Mouse (Mus musculus) neural tube, embryonic 11.5 days (tissue): ENCODE data around the gene Ell. TPM values are rescaled to one million over a fixed set of nuclear protein-coding genes. Genes with fewer than 3 reads are reported as not detected.

ENCODE experiments used
- ATAC-seq: fragments of 200-750 bp; cut with Nextera tagmentation; 2 replicates; pipeline ENCODE4 v1.8.0; 2017; ENCODE audit warnings: moderate number of reproducible peaks, mild to moderate bottlenecking, moderate TSS enrichment, moderate library complexity; ENCODE audit not compliant: insufficient read depth, low FRiP score, low TSS enrichment
- DNase-seq: peaks from one replicate; pipeline ENCODE4 v3.0.0-alpha.2; 2015; ENCODE audit warnings: low spot score
- H3K27ac ChIP-seq: fragments of 300-500 bp; sonication (generic); 2 replicates; pipeline ENCODE4 v1.5.1; 2014; ENCODE audit warnings: low read depth, mild to moderate bottlenecking, low read length
- H3K27me3 ChIP-seq: fragments of 300-500 bp; sonication (generic); 2 replicates; pipeline ENCODE4 v1.6.1; 2014; ENCODE audit warnings: mild to moderate bottlenecking, low read length, mixed read lengths; ENCODE audit not compliant: control insufficient read depth, insufficient read depth
- H3K36me3 ChIP-seq: fragments of 300-500 bp; sonication (generic); 2 replicates; pipeline ENCODE4 v1.6.1; 2014; ENCODE audit warnings: mild to moderate bottlenecking, low read length, moderate library complexity, mixed read lengths; ENCODE audit not compliant: control insufficient read depth, insufficient read depth
- H3K4me1 ChIP-seq: fragments of 300-500 bp; sonication (generic); 2 replicates; pipeline ENCODE4 v1.6.1; 2014; ENCODE audit warnings: low read length, mixed read lengths; ENCODE audit not compliant: control insufficient read depth, insufficient read depth
- H3K4me2 ChIP-seq: fragments of 300-500 bp; sonication (generic); 2 replicates; pipeline ENCODE4 v1.6.1; 2014; ENCODE audit warnings: low read depth, mild to moderate bottlenecking, moderate library complexity
- H3K4me3 ChIP-seq: fragments of 300-500 bp; sonication (generic); 2 replicates; pipeline ENCODE4 v1.5.1; 2014; ENCODE audit warnings: low read depth, low read length
- H3K9ac ChIP-seq: fragments of 300-500 bp; sonication (generic); 2 replicates; pipeline ENCODE4 v1.6.1; 2014; ENCODE audit warnings: mild to moderate bottlenecking, low read length
- H3K9me3 ChIP-seq: fragments of 300-500 bp; sonication (generic); 2 replicates; pipeline ENCODE4 v1.6.1; 2016; ENCODE audit warnings: low read length; ENCODE audit not compliant: control insufficient read depth
- WGBS: fragments of 180-500 bp; shearing (Covaris S2); extraction: QIAGEN DNeasy Blood & Tissue Kit; methylation state at CpG from one replicate; pipeline ENCODE4 v1.1.7; 2014; 5-methylcytosine and 5-hydroxymethylcytosine counted together
- polyA plus RNA-seq: library from polyadenylated mRNA; unstranded; fragments of >200 nt; fragmentation: Nextera tagmentation; extraction: Ambion mirVana; gene quantifications from 2 replicates; pipeline ENCODE4 v1.2.1, GENCODE M21; 2014

Ell gene
- polyA plus RNA-seq, 1 experiment from 2014 or later, result 18.8 TPM

GRCm38 (mm10) chr8:70529299-70529698 lies 10.0 kb upstream of the Ell start:
- Histone ChIP-seq H3K27ac (no peak overlapping the region), H3K9me3 (no peaks in the 10 kb centered on the region), H3K4me1 (peaks cover 11% of the 10 kb centered on the region; the same call in 1 of the 2 replicates), H3K27me3 (no peaks in the 10 kb centered on the region), H3K36me3 (peaks cover 7% of the 10 kb centered on the region), H3K9ac (no peak overlapping the region), H3K4me2 (no peak overlapping the region), H3K4me3 (0 out of 2 replicates have a peak overlapping the region, but pooled peaks have one; percentile 10)
- 86% methylated on average over 5 of the region's 5 CpGs for WGBS
- ATAC-seq, result no peak
- no peak for DNase-seq

DNA sequence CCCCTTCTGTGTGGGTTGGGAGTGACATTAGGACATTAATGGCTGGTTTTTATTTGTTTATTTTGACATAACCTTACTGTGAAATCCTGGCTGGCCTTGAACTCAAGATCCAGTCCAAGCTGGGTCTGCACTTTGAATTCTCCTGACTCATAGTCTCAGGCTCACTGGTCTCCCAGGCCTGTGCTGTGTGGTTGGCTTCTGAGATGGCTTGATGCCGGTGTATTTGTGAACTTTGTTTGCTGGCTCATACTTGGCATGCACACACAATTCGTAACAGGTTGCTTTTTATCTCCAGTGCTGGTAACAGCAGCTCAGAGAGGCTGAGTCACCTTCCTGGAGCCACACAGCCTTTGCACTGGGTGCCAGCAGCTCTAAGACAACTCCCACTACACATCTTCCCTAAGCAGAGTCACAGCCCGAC lies 9.5 kb upstream of the Ell start:
- ATAC-seq (no peak), DNase-seq (no peak)
- H3K4me2 ChIP-seq, result no peak overlapping the region
- peaks cover 7% of the 10 kb centered on the region for H3K36me3 ChIP-seq
- 0 out of 2 replicates have a peak overlapping the region, but pooled peaks have one; percentile 10 for H3K4me3 ChIP-seq
- WGBS, result 94% methylated on average over 3 of the region's 3 CpGs
- H3K27ac ChIP-seq, result no peak overlapping the region
- no peaks in the 10 kb centered on the region for H3K9me3 ChIP-seq
- H3K4me1 ChIP-seq, result peaks cover 11% of the 10 kb centered on the region; the same call in 1 of the 2 replicates
- no peaks in the 10 kb centered on the region for H3K27me3 ChIP-seq
- no peak overlapping the region for H3K9ac ChIP-seq

DNA sequence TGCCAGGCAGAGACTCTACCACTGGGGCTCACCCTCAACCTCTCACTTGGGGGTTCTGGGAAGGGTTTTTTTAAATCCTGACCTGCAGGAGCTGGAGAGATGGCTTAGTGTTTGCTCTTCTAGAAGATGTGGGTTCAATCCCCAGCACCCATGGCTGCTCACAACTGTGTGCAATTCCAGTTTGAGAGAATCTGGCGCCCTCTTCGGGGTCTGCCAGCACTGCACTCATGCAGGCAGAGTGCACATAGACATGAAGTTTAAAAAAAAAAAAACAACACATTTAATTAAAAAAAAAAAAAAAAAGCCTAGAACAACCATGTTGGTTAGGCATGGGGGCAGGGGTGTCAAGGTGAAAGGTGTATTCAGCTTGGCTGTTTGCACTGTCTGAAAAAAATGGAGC lies 8.9 kb upstream of the Ell start:
- no peaks in the 10 kb centered on the region for H3K9me3 ChIP-seq
- H3K36me3 ChIP-seq, result peaks cover 7% of the 10 kb centered on the region
- DNase-seq, result no peak
- 93% methylated on average over 2 of the region's 2 CpGs for WGBS
- peaks cover 11% of the 10 kb centered on the region; the same call in 1 of the 2 replicates for H3K4me1 ChIP-seq
- no peak overlapping the region for H3K27ac ChIP-seq
- ATAC-seq, result no peak
- H3K9ac ChIP-seq, result no peak overlapping the region
- no peaks in the 10 kb centered on the region for H3K27me3 ChIP-seq
- H3K4me2 ChIP-seq, result no peak overlapping the region
- H3K4me3 ChIP-seq, result no peak overlapping the region

GRCm38 (mm10) chr8:70534281-70534680 lies 5.0 kb upstream of the Ell start:
- H3K36me3 ChIP-seq, result peaks cover 20% of the 10 kb centered on the region
- no peak overlapping the region for H3K27ac ChIP-seq
- ATAC-seq, result no peak

GRCm38 (mm10) chr8:70535221-70535620 lies 4.0 kb upstream of the Ell start:
- peaks cover 16% of the 10 kb centered on the region for H3K36me3 ChIP-seq
- no peak overlapping the region for H3K4me2 ChIP-seq
- WGBS, result 95% methylated on average over 3 of the region's 3 CpGs

More at GRCm38 (mm10) chr8:70534281-70534680, 5.0 kb upstream of the Ell start:
- Histone ChIP-seq H3K9me3 (no peaks in the 10 kb centered on the region), H3K4me2 (no peak overlapping the region), H3K9ac (no peak overlapping the region), H3K4me3 (no peak overlapping the region), H3K27me3 (no peaks in the 10 kb centered on the region), H3K4me1 (peaks cover 3% of the 10 kb centered on the region; the same call in 1 of the 2 replicates)
- 97% methylated on average over 12 of the region's 12 CpGs for WGBS
- DNase-seq, result no peak

DNA sequence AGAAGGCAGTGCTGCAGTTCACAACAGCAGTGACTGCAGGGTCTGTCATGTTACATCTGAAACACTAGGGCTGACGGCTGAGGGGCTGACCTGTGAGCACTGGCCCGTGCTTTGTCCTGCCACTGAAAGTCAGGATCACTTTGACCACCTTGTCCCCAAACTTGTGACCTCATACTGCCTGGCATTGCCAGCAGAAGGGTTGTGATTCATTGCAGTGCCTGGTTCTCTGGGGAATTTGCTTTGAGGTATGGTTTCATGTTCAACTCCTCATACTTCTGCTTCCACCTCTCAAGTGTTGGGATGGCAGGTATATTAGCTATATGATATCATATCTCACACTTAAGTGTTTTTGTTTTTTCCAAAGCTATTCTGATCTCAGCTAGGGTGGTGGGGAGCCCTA lies 3.6 kb upstream of the Ell start:
- H3K27ac ChIP-seq, result no peak overlapping the region
- WGBS, result 100% methylated on average over 2 of the region's 2 CpGs
- H3K27me3 ChIP-seq, result no peaks in the 10 kb centered on the region
- no peak overlapping the region; the same call in 1 of the 2 replicates for H3K4me3 ChIP-seq
- no peak for ATAC-seq
- H3K36me3 ChIP-seq, result peaks cover 16% of the 10 kb centered on the region
- peaks cover 9% of the 10 kb centered on the region for H3K4me1 ChIP-seq
- no peak overlapping the region for H3K4me2 ChIP-seq
- H3K9ac ChIP-seq, result no peak overlapping the region
- no peak for DNase-seq
- no peaks in the 10 kb centered on the region for H3K9me3 ChIP-seq

More at GRCm38 (mm10) chr8:70535221-70535620, 4.0 kb upstream of the Ell start:
- Histone ChIP-seq H3K9ac (no peak overlapping the region), H3K4me3 (no peak overlapping the region), H3K9me3 (no peaks in the 10 kb centered on the region), H3K27ac (no peak overlapping the region), H3K4me1 (peaks cover 6% of the 10 kb centered on the region), H3K27me3 (no peaks in the 10 kb centered on the region)
- ATAC-seq, result no peak
- no peak for DNase-seq

DNA sequence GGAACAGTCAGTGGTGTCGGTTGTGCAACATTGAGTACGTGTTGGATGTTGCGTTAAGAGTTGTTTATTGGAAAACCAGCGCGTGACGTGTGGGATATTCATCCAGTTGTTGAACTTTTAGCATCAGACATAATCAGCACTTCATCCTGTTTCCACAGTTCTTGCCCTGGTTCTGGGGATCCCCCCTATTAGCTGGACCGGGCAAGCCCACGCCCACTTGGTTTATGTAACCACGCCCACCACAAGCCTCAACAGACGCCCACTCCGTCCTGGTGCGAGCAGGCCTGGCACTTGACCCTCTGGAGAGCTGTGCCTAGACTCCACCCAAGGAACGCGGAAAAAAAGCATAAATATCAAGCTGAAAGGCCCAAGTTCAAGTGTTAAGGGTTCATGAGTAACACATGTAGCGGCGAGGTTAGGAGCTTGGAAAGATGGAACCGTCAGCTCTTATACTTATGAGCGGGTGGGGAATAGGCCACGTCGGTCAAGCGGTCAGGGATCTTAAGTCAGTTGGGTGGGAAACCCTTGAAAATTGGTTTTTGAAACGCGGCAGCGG lies 1.2 kb upstream of the Ell start:
- Histone ChIP-seq H3K4me3 (peak overlapping the region; percentile 71), H3K4me2 (peak overlapping the region; percentile 80), H3K27ac (peak overlapping the region; percentile 58; the same call in 1 of the 2 replicates), H3K9ac (no peak overlapping the region; the same call in 1 of the 2 replicates), H3K36me3 (peaks cover 12% of the 10 kb centered on the region), H3K27me3 (no peaks in the 10 kb centered on the region), H3K9me3 (no peaks in the 10 kb centered on the region), H3K4me1 (peaks cover 13% of the 10 kb centered on the region)
- 15% methylated on average over 24 of the region's 24 CpGs for WGBS
- DNase-seq, result peak; percentile 46
- ATAC-seq, result peak; percentile 22

DNA sequence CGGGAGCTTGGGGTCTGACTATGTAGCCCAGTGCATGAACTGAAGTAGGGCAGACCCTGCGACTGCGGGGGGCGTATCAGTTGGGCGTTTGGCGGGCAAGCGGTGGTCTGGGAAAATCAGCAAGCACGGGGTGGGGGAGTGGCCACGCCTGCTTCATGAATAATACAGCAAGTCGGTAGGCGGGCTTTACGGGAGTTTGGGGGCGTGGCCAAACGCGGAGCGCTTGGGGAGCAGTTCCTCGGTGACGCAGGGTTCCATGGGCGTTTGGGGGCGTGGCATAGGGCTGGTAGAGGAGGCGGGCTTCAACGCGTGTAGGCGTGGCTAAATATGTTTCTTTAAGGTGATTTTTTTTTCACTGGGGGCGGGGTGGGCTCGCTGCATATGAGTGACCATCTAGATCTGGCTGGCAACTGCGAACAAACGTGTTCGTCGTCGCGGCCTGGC lies 602 bp upstream of the Ell start:
- no peaks in the 10 kb centered on the region for H3K27me3 ChIP-seq
- under 1% methylated on average over 32 of the region's 32 CpGs for WGBS
- peak; percentile 81 for ATAC-seq
- peak overlapping the region; percentile 80 for H3K4me2 ChIP-seq
- peak; percentile 100 for DNase-seq
- H3K4me3 ChIP-seq, result peak overlapping the region; percentile 71
- peak overlapping the region; percentile 2; the same call in 1 of the 2 replicates for H3K9ac ChIP-seq
- H3K27ac ChIP-seq, result peak overlapping the region; percentile 82
- H3K4me1 ChIP-seq, result peaks cover 13% of the 10 kb centered on the region
- H3K36me3 ChIP-seq, result peaks cover 12% of the 10 kb centered on the region
- no peaks in the 10 kb centered on the region for H3K9me3 ChIP-seq

GRCm38 (mm10) chr8:70540013-70540506 lies 803 bp downstream of the Ell start:
- Histone ChIP-seq H3K4me2 (peak overlapping the region; percentile 80), H3K4me3 (peak overlapping the region; percentile 71), H3K27ac (no peak overlapping the region), H3K9ac (peak overlapping the region; percentile 55), H3K9me3 (no peaks in the 10 kb centered on the region), H3K4me1 (peaks cover 13% of the 10 kb centered on the region), H3K36me3 (peaks cover 12% of the 10 kb centered on the region), H3K27me3 (no peaks in the 10 kb centered on the region)
- ATAC-seq, result no peak
- WGBS, result 12% methylated on average over 4 of the region's 4 CpGs
- DNase-seq, result no peak
